ENCODE assay signal across 9 mouse cellular contexts in the genomic region with DNA sequence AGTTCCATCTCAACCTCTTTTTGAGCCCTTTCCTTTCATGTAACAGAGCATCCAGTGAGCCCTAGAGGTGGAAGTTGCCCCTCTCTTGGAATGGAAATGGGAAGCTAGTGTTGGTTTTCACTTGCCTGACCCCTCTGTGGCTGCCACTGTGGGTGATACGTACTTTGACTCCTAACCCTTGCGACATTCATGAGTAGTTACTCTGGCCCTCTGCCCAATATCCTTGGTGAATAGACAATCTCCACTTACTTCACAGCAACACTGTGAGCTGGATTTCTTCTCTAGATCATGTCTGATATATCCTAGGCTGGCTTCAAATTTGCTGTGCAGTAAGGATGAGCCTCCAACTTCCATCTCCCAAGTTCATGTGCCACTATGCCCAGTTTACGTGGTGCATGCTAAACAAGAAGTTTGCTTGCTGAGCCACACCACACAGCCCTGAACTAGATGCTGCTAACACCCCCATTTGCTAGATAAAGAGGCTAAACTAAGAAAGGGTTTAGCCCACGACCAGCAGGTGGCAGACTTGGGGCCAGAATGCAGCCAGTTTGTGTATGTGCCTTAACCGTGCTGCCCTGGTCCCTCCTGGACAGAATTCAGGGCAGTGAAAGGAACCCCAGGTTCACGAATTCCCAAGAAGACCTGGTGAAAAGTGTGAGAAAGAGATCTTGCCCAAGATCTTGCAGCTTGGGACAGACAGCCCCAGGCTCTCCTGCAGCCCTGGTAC. TPM values are rescaled to one million over a fixed set of nuclear protein-coding genes. Genes with fewer than 3 reads are reported as not detected.
DNase-seq lines count a peak whose midpoint lies in the region; TF ChIP-seq lines count a peak whose summit lies in the region.
"Had no signal": no experiment of that assay in that cellular context is flagged by ENCODE, and none has a peak within 500 bp of the region (broad histone marks: within the 10 kb centered on the region; RNA-seq: fewer than 3 reads in every experiment).

No protein-coding gene starts in this region.

- TF ChIP-seq POLR2A in thymus, adult 2 months (IDR thresholded peaks at IDR 0.05; ENCODE audit: control insufficient read depth, extremely low read depth, insufficient read depth, low read length, poor library complexity), result no peak

- 29% methylated on average over 6 of the region's 6 CpGs for WGBS in thymus, adult 2 months

- peaks cover 8% of the 10 kb centered on the region for H3K4me1 ChIP-seq in thymus, adult 2 months (replicated peaks; ENCODE audit: control insufficient read depth, insufficient read depth, low read length)

- no peaks in the 10 kb centered on the region; the same call in 1 of the 2 replicates for H3K27me3 ChIP-seq in thymus, adult 2 months (ENCODE audit: control insufficient read depth, insufficient read depth, low read length)

- peak; percentile 57 for DNase-seq in thymus, adult 2 months
- no peak for DNase-seq in thymus, adult 18-20 months
- peak; percentile 48 for DNase-seq in adrenal gland, adult 8-10 months
- peak; percentile 79 for DNase-seq in embryo, embryonic 10.5 days (ENCODE audit: low spot score)
- peak; percentile 84 for DNase-seq in heart, postnatal 4 days
- peak; percentile 26 to 50 for DNase-seq in left cerebral cortex, postnatal 36 days (ENCODE audit: low spot score in 2 of 2)
- peak; percentile 57 to 69 for DNase-seq in natural killer cell, adult 2 months (ENCODE audit: low spot score in 2 of 2)
- peak; percentile 56 for DNase-seq in yolk sac, embryonic 10.5 days (ENCODE audit: low spot score)

- peak; percentile 63; the same call in 1 of the 2 replicates for TF ChIP-seq CTCF in thymus, adult 2 months (IDR thresholded peaks at IDR 0.05; ENCODE audit: borderline replicate concordance, control insufficient read depth, extremely low read depth, insufficient read depth, low read length, poor library complexity)

- H3K36me3 ChIP-seq in thymus, adult 2 months (ENCODE audit: control insufficient read depth, insufficient read depth, low read length), result no peaks in the 10 kb centered on the region
- H3K36me3 ChIP-seq: hindbrain, embryonic 15.5 days had no signal

- intact Hi-C loops in left cerebral cortex, postnatal 36 days (cut with DNase I), result loop anchor here (1.0 kb wide), 1 partner anchor 40 kb away; no protein-coding TSS in a partner anchor

- H3K27ac ChIP-seq in thymus, adult 2 months (ENCODE audit: control insufficient read depth, insufficient read depth, low read length), result no peak overlapping the region
- H3K27ac ChIP-seq: hindbrain, embryonic 15.5 days had no signal

- no peak overlapping the region for H3K4me3 ChIP-seq in thymus, adult 2 months (ENCODE audit: control insufficient read depth, insufficient read depth, low read length)
- H3K4me3 ChIP-seq: hindbrain, embryonic 15.5 days had no signal

RNA-seq across cellular contexts. Expression of gene Kbtbd13, which starts 1.3 kb away (rescaled TPM):
- 0.41 and 0.43 TPM in 2 replicates for polyA plus RNA-seq in thymus, adult 2 months (2012; rRNA removed)
- total RNA-seq in adrenal gland, adult 8-10 months (2022), result under 1 TPM in 3 of 4 experiments, not detected in 1; 0.13 to 0.23 (median 0.21) TPM
- 1 to 10 TPM; 1.1 to 1.2 TPM for total RNA-seq in heart, postnatal 4 days (2021)
- under 1 TPM; 0.17 to 0.18 TPM for total RNA-seq in left cerebral cortex, postnatal 36 days (2021)

RNA-seq across cellular contexts. Expression of gene Rasl12, which starts 5.5 kb away (rescaled TPM):
- polyA plus RNA-seq in thymus, adult 2 months (2012; rRNA removed), result 7.8 TPM in 2 replicates
- total RNA-seq in adrenal gland, adult 8-10 months (2022), result 10 to 100 TPM in 1 of 4 experiments, 1 to 10 TPM in 3; 5.9 to 20.4 (median 7.2) TPM
- 10 to 100 TPM in 1 of 2 experiments, 1 to 10 TPM in 1; 10.0 to 10.7 TPM for total RNA-seq in heart, postnatal 4 days (2021)
- 1 to 10 TPM; 3.4 to 3.5 TPM for total RNA-seq in left cerebral cortex, postnatal 36 days (2021)

RNA-seq across cellular contexts. Expression of gene Slc51b, which starts 30.0 kb away (rescaled TPM):
- polyA plus RNA-seq in thymus, adult 2 months (2012; rRNA removed), result 0.22 TPM in 1 of 2 replicates, not detected in the other
- total RNA-seq in adrenal gland, adult 8-10 months (2022), result not detected
- total RNA-seq in heart, postnatal 4 days (2021), result not detected
- not detected for total RNA-seq in left cerebral cortex, postnatal 36 days (2021)
- polyA plus RNA-seq: hindbrain, embryonic 15.5 days had no signal

RNA-seq across cellular contexts. Expression of gene Ubap1l, which starts 32.0 kb away (rescaled TPM):
- polyA plus RNA-seq in thymus, adult 2 months (2012; rRNA removed), result 0.42 and 0.66 TPM in 2 replicates
- total RNA-seq in adrenal gland, adult 8-10 months (2022), result 1 to 10 TPM in 1 of 4 experiments, under 1 TPM in 2, not detected in 1; 0.41 to 1.7 (median 0.49) TPM
- under 1 TPM in 1 of 2 experiments, not detected in 1; 0.36 TPM for total RNA-seq in heart, postnatal 4 days (2021)
- total RNA-seq in left cerebral cortex, postnatal 36 days (2021), result 1 to 10 TPM; 1.3 to 4.5 TPM

RNA-seq across cellular contexts. Expression of gene Mtfmt, which starts 42.8 kb away (rescaled TPM):
- 16.2 and 18.4 TPM in 2 replicates for polyA plus RNA-seq in thymus, adult 2 months (2012; rRNA removed)
- 10 to 100 TPM; 14.3 to 22.7 (median 16.4) TPM for total RNA-seq in adrenal gland, adult 8-10 months (2022)
- 1 to 10 TPM; 7.6 to 8.8 TPM for total RNA-seq in heart, postnatal 4 days (2021)
- 10 to 100 TPM; 16.6 to 19.0 TPM for total RNA-seq in left cerebral cortex, postnatal 36 days (2021)

Comparison
In these comparisons a context has a peak if more than half of its experiments do, and no peak if none do; other contexts are left out.
1. DNase-seq: peak in thymus, adult 2 months (single experiment), adrenal gland, adult 8-10 months (single experiment), embryo, embryonic 10.5 days (single experiment), heart, postnatal 4 days (single experiment), left cerebral cortex, postnatal 36 days (2 of 2), natural killer cell, adult 2 months (2 of 2) and yolk sac, embryonic 10.5 days (single experiment); none in thymus, adult 18-20 months (0 of 2).